Mouse (Mus musculus): ENCODE measurements at regions not wholly inside any gene's neighbourhood (a gene's known extent, or its start where the extent isn't known, plus 50 kb on each side); places are given as distances from the start of the nearest gene placed in this dataset.
A peak's percentile ranks its signal among the peaks of the same experiment; 100 is the strongest.
"Not testable (repeated sequence)": the region's sequence is repeated elsewhere in the genome, so short reads cannot be mapped to it uniquely, and the experiment has no call there.

DNA sequence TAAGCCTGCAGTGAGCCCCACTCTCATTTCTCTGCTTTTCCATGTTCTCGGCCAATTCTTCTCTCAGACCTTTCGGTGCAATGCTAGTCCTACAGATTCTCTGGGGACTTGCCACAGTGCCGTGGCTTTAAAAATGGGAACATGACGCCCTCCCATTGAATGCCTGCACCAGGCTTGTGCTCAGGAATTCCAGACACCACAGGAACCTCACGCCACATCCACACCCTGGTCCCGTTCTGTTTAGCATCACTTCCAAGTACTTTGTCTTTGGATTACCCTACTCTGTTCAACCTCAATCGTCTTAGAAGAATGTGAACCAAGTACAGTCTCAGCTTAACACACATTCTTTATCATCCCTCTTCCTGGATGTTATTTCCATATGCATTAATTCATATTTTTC, 66.5 kb downstream of the Nabp1 start:
- no peak for DNase-seq

DNA sequence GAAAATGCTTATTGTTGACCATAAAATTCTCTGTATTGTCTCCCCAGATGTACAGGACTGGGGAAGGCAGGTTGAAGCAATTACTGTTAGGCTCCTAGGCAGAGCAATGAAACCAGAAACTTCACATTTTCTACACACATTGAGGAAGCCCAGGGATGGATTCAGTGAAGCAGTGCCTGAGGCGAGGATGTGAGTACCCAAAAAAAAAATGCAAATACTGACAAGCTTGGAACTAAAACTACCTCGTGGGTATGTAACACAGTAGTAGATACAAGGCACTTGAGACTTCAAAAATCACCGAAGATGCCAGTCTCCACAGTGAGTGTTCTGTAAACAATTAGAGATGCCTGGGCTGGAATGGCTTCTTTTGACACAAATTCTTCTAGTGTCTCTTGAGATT, 74.6 kb downstream of the Nabp1 start:
- DNase-seq: no peak

DNA sequence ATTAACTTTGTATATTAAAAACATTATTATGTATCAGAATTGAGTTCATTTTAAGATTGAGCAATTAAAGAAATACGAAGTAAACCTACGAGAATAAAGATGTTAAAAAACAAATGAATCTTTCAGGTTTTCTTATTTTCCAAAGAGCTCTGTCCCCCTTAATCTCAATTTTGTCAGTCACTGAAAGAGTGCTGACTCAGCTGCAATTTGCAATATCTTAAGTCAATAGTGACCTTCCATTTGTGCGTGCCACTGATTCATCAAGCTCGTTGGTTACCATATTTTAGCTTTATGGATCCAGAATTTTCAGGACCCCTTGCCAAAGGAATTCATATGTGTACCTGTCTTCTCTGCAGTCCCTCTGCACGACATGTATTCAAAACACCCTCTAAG, 75.7 kb downstream of the Nabp1 start:
- DNase-seq: no peak

DNA sequence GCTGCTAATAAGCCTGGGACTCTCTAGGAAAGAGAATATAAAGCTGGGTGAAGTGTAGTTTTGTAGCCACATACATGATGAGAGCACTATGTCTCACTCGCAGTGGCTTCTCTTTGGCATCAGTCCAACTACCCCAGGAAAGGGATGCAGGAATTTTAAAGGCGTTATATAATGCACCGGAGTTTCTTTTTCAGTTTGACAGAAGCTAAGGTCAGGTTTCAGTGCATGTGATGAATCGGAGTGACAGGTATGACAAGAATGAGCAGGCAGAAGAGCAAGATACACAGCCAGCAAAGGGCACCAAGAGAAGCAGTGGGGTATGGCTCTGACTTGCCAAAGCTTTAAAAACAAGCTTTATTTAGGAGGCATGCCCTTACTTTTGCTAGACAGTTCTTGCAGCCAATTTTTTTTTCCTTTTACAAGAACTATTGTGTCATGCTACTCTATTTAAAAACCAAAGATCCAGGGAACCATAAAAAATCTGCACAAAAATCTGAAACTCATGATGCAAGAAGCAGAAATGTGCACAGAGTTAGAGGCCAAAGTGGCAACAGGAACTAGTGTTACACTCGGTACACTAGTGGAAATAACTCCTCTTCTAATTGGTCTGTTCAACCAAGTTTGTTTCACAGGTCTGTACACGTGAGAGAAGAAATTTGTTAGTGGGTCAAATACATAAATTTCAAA, 76.2 kb downstream of the Nabp1 start:
- no peak for DNase-seq

DNA sequence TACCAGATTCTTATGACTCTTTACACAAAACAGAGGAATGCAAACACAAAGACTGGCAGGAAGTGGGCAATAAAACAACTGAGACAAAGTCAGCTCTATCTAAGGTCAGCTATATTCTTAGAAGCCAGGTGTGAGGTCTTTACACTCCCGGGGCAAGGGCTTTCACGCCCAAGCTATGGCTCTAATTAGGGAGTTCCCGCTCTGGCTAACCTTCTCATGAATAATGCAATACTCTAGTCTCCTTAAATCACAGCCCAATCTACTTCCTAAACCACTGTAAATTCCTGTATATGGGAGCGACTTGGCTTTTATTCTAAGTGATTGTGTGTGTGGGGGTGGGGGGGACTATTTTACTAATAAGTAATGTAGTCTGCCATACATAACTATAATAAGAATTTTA, 77.7 kb downstream of the Nabp1 start:
- not testable (repeated sequence) for DNase-seq

DNA sequence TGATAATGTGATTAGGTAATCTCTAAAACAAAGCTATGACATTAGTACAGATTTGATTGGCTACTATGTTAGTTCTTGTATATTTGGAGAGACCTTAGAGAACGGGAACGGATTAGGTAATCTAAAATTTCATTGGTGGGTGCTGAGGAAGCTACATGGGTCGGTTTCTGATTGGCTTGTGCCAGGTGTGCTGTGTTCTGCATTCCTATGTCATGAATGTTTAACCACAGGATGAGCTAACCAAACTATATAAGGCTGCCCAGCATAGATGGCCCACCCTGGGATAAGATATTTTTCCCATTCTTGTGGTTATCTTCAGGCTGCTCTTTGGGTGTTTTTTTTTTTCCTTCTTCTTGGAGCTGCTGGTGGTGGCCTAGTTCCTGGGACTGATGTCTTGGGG, 91.4 kb downstream of the Nabp1 start:
- no peak for DNase-seq

DNA sequence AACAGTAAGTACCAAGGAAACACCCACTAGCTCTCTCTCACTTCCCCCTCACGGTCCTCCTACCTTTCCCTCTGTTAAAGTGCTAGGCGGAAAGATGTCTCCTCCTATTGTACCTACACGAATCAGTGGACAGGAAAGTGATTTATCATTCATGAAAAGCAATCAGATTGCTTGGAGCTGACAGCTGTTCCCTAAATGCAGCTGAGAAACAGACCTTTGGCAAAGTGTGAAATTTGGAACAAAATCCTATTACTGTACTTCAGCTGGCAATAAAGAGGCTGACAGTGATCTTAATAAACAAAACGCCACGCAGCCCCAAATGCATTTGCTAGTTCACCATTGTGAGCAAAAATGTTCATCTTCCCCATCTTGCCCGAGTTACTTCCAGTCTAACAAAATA, 94.2 kb downstream of the Nabp1 start:
- DNase-seq: no peak

DNA sequence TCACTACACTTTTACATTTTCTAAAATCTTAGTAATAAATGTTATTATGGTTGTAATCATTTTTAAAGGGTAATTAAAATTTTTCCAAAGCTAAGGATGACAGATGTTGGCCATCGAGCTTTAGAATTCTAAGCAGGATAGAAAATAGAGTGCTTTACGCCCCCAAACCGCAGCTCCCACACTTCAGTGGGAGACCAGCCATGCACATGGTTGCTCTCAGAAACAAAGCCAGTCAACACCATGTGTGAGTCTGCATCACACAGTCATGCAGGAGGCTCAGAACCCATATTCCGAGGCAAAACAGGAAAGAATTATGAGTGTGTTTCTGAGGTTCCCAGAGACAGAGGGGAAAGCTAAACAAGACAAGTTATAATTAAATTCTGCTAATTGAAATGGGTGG, 91.3 kb downstream of the Cavin2 start:
- no peak for DNase-seq

DNA sequence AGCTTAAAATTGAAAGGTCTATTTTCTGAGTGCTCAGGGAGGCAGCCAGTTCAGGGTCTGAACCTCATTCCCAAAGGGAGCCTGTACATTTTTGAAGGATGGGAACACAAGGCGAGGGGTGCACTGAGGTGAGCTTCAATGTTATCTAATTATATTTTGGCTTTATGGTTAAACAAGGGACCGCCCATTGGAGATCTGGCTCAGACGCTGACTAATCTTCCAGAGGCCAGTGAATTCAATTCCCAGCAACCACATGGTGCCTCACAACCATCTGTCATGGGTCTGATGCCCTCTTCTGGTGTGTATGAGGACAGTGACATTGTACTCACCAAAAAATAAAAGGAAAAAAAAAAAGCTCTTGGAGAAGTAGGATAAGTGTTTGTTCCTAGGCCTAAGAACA, 78.7 kb downstream of the Cavin2 start:
- peak; percentile 59 for DNase-seq

DNA sequence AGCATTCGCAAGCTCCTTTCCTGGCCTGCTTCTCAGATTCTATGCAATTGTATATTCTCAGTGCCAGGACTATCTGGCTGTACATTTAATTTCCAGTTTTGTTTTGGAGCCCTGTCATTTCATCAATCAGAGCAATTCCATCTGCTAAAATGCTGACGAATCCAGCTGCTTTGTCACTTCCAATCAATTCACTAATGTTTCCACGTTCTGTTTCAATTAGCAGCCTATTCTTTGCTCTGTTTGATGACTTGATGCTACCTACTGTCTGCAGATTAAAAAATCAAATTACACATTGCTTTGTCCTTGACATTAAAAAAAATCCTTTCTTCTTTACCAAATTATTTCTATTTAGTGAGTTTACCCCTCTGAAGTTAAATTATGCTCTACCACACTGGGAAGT, 71.2 kb downstream of the Cavin2 start:
- DNase-seq: no peak
